Mouse (Mus musculus) heart, postnatal 4 days (tissue): ENCODE data around the gene Nceh1. TPM values are rescaled to one million over a fixed set of nuclear protein-coding genes. Genes with fewer than 3 reads are reported as not detected.

ENCODE experiments used
- DNase-seq: peaks from one replicate; pipeline ENCODE4 v3.0.0; 2021
- total RNA-seq, 2 experiments: library from RNA; stranded (reverse); gene quantifications; 2 replicates each; pipeline ENCODE4 v1.2.3; 2021

The Nceh1 gene
- 100 to 1,000 TPM; 111 to 114 TPM for total RNA-seq

GRCm38 (mm10) chr3:27182733-27183600 is at the start of gene Nceh1:
Gene Nceh1 (plus strand): TSS chr3:27182965.
- peak; percentile 96 for DNase-seq

- no peak for DNase-seq
Measured at GRCm38 (mm10) chr3:27140101-27140500, 42.7 kb upstream of the Nceh1 start.

DNA sequence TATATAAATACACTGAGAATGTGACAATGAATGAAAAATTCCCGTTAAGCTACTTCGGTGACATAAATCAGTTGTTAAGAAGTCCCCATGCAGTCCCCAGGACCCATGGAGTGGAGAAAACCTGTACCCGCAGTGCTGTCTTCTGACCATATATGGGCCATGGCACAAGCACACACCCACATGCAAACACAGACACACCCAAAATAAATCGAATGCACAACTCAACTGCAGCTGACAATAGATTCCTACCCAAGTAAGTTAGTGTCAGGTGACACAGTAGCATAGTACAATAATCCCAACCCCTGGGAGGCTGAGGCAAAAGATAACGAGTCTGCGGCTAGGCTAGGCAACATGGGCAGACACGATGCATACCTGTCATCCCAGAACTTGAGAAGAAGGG is 39.2 kb upstream of the Nceh1 start:
- no peak for DNase-seq

GRCm38 (mm10) chr3:27145733-27146132 is 37.0 kb upstream of the Nceh1 start:
- no peak for DNase-seq

- peak; percentile 40 for DNase-seq
Measured at GRCm38 (mm10) chr3:27153191-27153671, 29.5 kb upstream of the Nceh1 start.

DNA sequence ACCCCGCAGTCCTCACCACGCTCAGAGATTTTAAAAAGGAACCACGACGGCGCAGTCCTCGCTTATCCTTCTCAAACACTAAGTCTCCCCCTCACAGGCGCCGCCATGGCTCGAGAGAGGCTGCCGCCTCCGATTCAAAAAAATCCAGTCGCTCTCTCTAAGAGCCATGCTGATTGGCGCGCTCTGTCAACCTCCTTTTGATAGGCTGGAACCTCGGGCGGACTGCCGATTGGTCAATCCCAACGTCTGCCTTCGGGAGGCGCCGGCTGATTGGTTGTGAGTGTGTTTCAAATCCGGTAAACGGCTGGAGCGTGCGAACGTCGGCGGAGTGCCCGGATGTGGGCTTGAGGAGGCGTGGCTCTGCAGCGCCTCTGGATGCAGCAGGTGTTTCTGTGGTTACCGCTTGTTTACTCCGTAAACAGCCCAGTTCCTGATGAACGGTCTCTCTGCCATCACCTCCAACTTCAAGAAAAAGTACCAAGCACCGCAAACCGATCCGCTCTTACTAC is 29.0 kb upstream of the Nceh1 start, which contains the start of gene Ect2:
TSS of gene Ect2 (minus strand) at position 178 of the 509 bp plus-strand sequence.
- DNase-seq = peak; percentile 99

DNA sequence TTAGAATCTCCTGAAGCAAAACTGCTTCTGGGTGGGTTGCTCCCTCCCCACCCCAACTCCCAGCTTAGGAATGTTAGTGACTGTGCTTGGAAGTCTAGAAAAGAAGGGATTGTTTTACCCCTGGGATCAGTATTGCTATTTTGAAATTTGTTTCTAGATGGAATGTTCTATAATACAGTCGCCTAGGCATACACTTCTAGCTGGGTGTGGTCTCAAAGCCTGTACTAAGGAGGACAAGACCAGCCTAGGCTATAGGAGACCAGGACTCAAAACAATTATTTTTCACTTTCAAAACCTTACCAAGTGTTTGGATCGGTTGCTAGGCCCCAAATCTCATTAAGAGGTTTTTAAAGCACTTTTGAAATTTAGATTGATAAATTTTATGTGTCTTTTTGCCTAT is 28.5 kb upstream of the Nceh1 start:
- DNase-seq = no peak

DNA sequence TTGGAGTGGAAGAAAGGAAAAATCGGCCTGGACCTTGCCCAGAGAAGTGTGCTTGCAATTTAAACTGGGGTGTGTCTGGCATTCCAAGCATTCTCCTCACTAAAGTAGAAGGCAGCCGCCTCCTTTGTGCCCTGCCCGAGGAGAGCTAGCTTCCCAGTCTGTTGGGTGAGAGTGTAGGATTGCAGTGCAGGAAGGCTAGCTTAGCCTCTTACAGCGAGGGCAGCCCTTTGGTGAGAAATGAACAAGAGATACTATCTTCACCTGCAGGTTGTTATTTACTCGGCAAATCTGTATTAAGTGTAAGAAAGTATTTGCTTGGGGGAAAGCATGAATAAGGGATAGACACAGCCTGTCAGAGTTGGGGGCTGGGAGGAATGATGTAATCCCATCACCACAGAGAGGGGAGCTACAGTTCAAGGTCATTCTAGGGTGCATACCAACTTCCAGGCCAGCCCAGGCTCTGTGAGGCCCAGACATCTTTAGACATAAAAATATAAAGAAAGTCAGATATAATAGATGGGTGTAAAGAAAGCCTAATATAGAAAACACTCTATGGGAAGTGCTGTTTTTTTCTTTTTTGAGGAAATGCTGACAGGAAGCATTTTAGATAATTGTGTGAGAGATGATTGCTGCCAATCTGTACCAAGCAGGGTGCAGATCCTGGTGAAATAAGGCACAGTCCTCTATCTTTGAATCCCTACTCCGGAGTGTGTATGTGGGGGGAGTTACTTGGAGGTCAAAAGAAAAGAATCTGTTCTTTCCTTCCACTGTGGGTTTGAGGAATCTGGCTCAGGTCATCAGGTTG is 27.5 kb upstream of the Nceh1 start:
- peak; percentile 40 for DNase-seq

DNA sequence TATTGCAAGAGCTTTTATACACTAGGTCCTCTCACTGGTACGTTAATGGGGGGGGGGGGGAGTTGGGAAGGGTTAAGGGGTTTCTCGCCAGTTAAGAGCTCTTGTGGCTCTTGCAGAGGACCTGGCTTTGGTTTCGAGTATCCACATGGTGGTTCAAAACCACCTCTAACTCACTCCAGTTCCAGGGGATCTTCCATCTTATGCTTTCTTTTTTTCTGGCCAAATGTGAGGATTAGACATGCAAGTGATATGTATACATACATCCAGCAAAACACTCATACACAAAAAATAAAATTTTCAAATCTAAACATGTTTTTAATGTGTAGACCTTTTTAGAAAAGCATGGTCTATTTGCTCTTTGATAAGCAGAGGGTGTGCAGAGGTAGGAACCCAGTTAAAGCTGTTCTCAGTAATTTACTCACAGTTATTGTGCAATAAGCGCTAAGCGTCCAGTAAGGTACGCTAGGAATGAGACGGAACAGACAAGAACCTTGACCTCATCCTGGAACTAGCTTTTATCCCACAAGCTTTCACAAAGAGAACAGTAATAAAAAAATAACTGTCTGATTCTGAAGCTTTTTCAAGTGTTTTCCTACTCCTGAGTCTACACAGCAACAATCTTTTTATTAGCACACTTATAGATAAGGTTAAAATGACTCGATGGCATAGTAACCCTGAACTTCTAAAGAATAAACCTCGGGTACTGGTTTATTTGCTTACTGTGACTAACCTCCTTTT is 26.7 kb upstream of the Nceh1 start:
- DNase-seq = no peak

DNA sequence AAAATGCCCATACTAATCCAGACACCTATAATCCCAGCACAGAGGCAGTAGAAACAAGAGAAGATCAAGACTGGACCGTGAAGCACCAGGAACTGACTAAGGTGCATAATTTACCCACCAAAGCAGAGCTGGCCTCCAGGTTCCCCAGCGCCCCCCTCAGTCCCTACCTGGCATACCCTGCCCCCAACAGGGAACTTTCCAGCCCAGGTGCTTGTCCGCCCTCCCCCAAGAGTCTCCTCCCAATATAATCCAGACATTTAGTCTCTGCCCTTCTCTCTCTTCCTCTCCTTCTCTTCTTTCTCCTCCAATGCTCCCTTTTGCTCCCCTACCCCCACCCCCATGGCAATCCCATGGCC is 26.2 kb upstream of the Nceh1 start:
- DNase-seq = no peak

- DNase-seq = no peak
Measured at GRCm38 (mm10) chr3:27158910-27159309, 23.9 kb upstream of the Nceh1 start.

GRCm38 (mm10) chr3:27161645-27162409 is 20.9 kb upstream of the Nceh1 start:
- no peak for DNase-seq

- DNase-seq = no peak
Measured at GRCm38 (mm10) chr3:27162410-27162804, 20.4 kb upstream of the Nceh1 start.

DNA sequence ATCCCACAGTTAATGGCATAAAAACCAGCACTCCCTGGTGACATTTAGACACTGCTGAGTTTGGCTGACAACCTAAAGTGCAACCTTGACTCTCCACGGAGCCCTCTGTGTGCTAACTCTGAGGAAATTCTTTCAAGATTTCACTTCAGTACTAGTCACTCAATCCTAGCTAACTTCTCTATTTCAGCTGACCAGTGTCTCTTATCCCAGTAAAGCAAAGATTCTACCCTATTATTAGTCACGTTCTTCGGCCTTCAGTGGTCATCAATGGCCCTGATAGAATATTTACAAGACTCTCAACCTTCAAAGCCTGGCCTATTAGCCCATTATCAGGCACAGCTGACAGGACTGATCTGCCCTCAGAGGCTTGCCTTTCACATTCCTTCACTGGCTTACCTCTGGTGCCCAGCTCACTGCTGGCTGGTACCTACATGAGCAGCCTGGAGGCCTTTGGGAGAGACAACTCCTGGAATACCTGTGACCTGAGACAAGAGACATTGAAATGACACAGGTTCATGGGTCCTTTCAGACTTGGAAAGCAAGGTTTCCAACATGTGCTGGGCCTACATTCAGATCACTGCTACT is 17.2 kb upstream of the Nceh1 start:
- no peak for DNase-seq

DNA sequence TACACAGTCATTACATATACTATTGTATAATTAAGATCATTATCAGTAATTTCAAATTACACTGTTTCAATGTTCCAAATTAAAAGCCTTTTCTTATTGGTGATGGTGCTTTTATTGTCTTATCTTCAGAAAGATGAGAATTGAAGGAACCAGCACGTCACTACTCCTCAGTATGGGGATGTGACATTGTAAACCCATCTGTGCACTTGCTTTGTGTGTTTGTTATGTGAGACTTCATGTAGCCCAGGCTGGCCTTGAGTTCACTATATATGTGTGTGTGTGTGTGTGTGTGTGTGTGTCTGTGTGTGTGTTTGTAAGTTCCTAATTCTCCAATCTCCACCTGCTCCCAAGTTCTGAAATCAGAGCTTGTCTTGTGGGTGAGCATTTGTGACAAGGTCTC is 12.5 kb upstream of the Nceh1 start:
- no peak for DNase-seq

- DNase-seq = no peak
Measured at GRCm38 (mm10) chr3:27179711-27180110, 3.1 kb upstream of the Nceh1 start.

DNA sequence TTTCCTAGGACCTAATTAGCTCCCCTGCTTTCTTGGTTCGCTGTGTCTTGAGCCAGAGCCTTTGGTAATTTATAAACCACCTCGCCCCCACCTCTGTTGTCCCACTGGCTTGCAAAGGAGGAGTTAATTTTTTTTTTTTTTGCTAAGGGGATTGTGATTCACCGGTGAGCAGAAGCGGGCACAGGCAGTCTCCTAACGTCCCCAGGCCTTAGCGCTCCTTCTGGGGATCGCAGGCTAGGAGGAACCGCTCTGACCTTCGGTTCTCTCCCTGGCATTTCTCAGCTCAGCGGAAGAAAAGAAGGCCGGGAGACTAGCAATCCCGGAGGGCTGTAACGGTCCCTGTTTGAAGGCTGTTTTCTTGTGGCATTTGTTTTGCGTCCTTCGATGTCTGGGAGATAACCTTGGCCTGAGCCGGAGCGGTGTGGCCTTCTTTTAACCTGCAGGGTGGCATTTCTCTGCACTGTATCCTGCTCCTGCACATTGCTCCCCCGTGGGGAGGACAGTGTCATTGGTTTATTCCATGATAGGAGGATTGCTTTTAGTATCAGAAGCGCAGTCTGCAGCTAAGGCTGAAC is 923 bp downstream of the Nceh1 start:
- peak; percentile 37 for DNase-seq

DNA sequence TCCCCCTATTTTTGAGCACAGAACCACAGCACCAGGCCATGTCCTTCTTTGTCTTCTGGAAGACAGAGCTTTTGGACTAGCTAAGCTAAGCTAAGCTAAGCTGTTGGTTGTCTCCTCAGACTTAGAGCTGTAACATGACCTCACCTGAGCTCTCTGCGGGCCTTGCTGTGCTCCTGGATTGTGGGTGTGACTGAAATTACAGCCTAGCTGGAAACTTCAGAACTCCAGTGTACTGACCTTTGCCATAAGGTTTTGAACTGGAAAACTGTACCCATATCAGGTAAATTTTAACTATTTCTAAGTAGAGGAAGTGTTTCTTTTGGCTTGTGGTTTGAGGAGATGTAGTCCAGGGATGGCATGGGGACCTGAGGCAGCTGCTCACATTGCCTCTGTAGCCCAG is 5.6 kb downstream of the Nceh1 start:
- no peak for DNase-seq

- DNase-seq = peak; percentile 92
Measured at GRCm38 (mm10) chr3:27189320-27190261, 6.8 kb downstream of the Nceh1 start.

GRCm38 (mm10) chr3:27190865-27191264 is 8.1 kb downstream of the Nceh1 start:
- no peak for DNase-seq
